Mouse (Mus musculus) embryonic facial prominence, embryonic 10.5 days (tissue): Measurements from ENCODE around the gene Rsrc2. TPM values are rescaled to one million over a fixed set of nuclear protein-coding genes. Genes with fewer than 3 reads are reported as not detected.
"Not testable (repeated sequence)": the region's sequence is repeated elsewhere in the genome, so short reads cannot be mapped to it uniquely, and the experiment has no call there.

Source experiments
- DNase-seq: peaks from one replicate; pipeline ENCODE4 v3.0.0-alpha.2; 2017; ENCODE audit warnings: low spot score
- H3K27ac ChIP-seq: fragments of 300-500 bp; sonication (generic); replicated peaks from 2 replicates; pipeline ENCODE4 v1.5.1; 2016; ENCODE audit warnings: mild to moderate bottlenecking
- H3K27me3 ChIP-seq: fragments of 300-500 bp; sonication (generic); replicated peaks from 2 replicates; pipeline ENCODE4 v1.6.1; 2016; ENCODE audit warnings: low read depth, mild to moderate bottlenecking; ENCODE audit not compliant: poor library complexity, severe bottlenecking
- H3K36me3 ChIP-seq: fragments of 300-500 bp; sonication (generic); replicated peaks from 2 replicates; pipeline ENCODE4 v1.6.1; 2016; ENCODE audit warnings: mild to moderate bottlenecking, moderate library complexity
- H3K4me1 ChIP-seq: fragments of 300-500 bp; sonication (generic); 2 replicates; pipeline ENCODE4 v1.6.1; 2016
- H3K4me3 ChIP-seq: fragments of 300-500 bp; sonication (generic); 2 replicates; pipeline ENCODE4 v1.5.1; 2016; ENCODE audit warnings: mild to moderate bottlenecking, moderate library complexity
- H3K9me3 ChIP-seq: fragments of 300-500 bp; sonication (generic); 2 replicates; pipeline ENCODE4 v1.6.1; 2016; ENCODE audit warnings: mild to moderate bottlenecking
- WGBS: fragments of 180-500 bp; shearing (Covaris S2); methylation state at CpG from one replicate; pipeline ENCODE4 v1.1.7; 2016; 5-methylcytosine and 5-hydroxymethylcytosine counted together
- polyA plus RNA-seq: library from polyadenylated mRNA; unstranded; fragments of >200 nt; fragmentation: Nextera tagmentation; extraction: Ambion mirVana; gene quantifications from 2 replicates; pipeline ENCODE4 v1.2.1, GENCODE M21; 2016

The Rsrc2 gene
- polyA plus RNA-seq, 1 experiment from 2014 or later = 144 TPM

- H3K4me1 ChIP-seq = no peaks in the 10 kb centered on the region
- no peak overlapping the region for H3K27ac ChIP-seq
- DNase-seq = no peak
- WGBS = 93% methylated on average over 2 of the region's 2 CpGs
- H3K36me3 ChIP-seq = peaks cover 91% of the 10 kb centered on the region
- H3K4me3 ChIP-seq = no peak overlapping the region
- no peaks in the 10 kb centered on the region for H3K27me3 ChIP-seq
- no peaks in the 10 kb centered on the region for H3K9me3 ChIP-seq
These were observed 18.2 kb downstream of the Rsrc2 start for GRCm38 (mm10) chr5:123730981-123731380.

- H3K4me1 ChIP-seq = peaks cover 14% of the 10 kb centered on the region
- H3K9me3 ChIP-seq, H3K27ac ChIP-seq, DNase-seq, H3K4me3 ChIP-seq, H3K27me3 ChIP-seq: not testable (repeated sequence)
- 91% methylated on average over 7 of the region's 7 CpGs for WGBS
- H3K36me3 ChIP-seq = peaks cover 19% of the 10 kb centered on the region
These were observed 25.4 kb downstream of the Rsrc2 start for GRCm38 (mm10) chr5:123723816-123724215.

GRCm38 (mm10) chr5:123720328-123721311, 28.6 kb downstream of the Rsrc2 start, which contains the start of gene Zcchc8:
Gene Zcchc8, minus strand, starts transcription at chr5:123721100.
- no peaks in the 10 kb centered on the region for H3K27me3 ChIP-seq
- under 1% methylated on average over 83 of the region's 83 CpGs for WGBS
- peak; percentile 97 for DNase-seq
- H3K9me3 ChIP-seq = no peaks in the 10 kb centered on the region
- H3K27ac ChIP-seq = peak within 1 kb of the TSS; percentile 95
- H3K36me3 ChIP-seq = peaks cover 27% of the 10 kb centered on the region
- H3K4me1 ChIP-seq = peaks cover 33% of the 10 kb centered on the region
- peak within 1 kb of the TSS; percentile 94 for H3K4me3 ChIP-seq

GRCm38 (mm10) chr5:123714622-123715021, 34.6 kb downstream of the Rsrc2 start:
- DNase-seq = no peak
- peaks cover 87% of the 10 kb centered on the region for H3K36me3 ChIP-seq
- WGBS = 90% methylated on average over 4 of the region's 4 CpGs
- no peaks in the 10 kb centered on the region for H3K9me3 ChIP-seq
- no peaks in the 10 kb centered on the region for H3K27me3 ChIP-seq
- H3K4me1 ChIP-seq = peaks cover 27% of the 10 kb centered on the region
- no peak overlapping the region for H3K27ac ChIP-seq
- H3K4me3 ChIP-seq = no peak overlapping the region

GRCm38 (mm10) chr5:123713782-123714181, 35.4 kb downstream of the Rsrc2 start:
- Histone ChIP-seq H3K36me3 (peaks cover 96% of the 10 kb centered on the region), H3K4me3 (no peak overlapping the region), H3K27me3 (no peaks in the 10 kb centered on the region), H3K27ac (no peak overlapping the region), H3K4me1 (peaks cover 19% of the 10 kb centered on the region), H3K9me3 (no peaks in the 10 kb centered on the region)
- no peak for DNase-seq
- 93% methylated on average over 6 of the region's 6 CpGs for WGBS

GRCm38 (mm10) chr5:123709571-123709970, 39.6 kb downstream of the Rsrc2 start:
- Histone ChIP-seq H3K36me3 (peaks cover 100% of the 10 kb centered on the region), H3K9me3 (no peaks in the 10 kb centered on the region), H3K4me3 (no peak overlapping the region), H3K4me1 (no peaks in the 10 kb centered on the region), H3K27me3 (no peaks in the 10 kb centered on the region), H3K27ac (no peak overlapping the region)
- WGBS = 89% methylated on average over 4 of the region's 4 CpGs
- DNase-seq = no peak

- H3K9me3 ChIP-seq = no peaks in the 10 kb centered on the region
- no peaks in the 10 kb centered on the region for H3K4me1 ChIP-seq
- no peak for DNase-seq
- WGBS = 94% methylated on average over 12 of the region's 12 CpGs
- H3K27me3 ChIP-seq = no peaks in the 10 kb centered on the region
- H3K36me3 ChIP-seq = peaks cover 100% of the 10 kb centered on the region
- H3K27ac ChIP-seq = no peak overlapping the region
- H3K4me3 ChIP-seq = no peak overlapping the region
These were observed 40.6 kb downstream of the Rsrc2 start for GRCm38 (mm10) chr5:123708598-123708997.

GRCm38 (mm10) chr5:123700625-123701024, 48.6 kb downstream of the Rsrc2 start:
- Histone ChIP-seq H3K4me3 (no peak overlapping the region), H3K27ac (no peak overlapping the region), H3K9me3 (no peaks in the 10 kb centered on the region), H3K27me3 (no peaks in the 10 kb centered on the region), H3K4me1 (no peaks in the 10 kb centered on the region), H3K36me3 (peaks cover 87% of the 10 kb centered on the region)
- 85% methylated on average over 11 of the region's 11 CpGs for WGBS
- no peak for DNase-seq

GRCm38 (mm10) chr5:123699198-123699597, 50.0 kb downstream of the Rsrc2 start:
- H3K27me3 ChIP-seq = no peaks in the 10 kb centered on the region
- H3K4me3 ChIP-seq = no peak overlapping the region
- H3K27ac ChIP-seq = no peak overlapping the region
- H3K36me3 ChIP-seq = peaks cover 73% of the 10 kb centered on the region
- no peaks in the 10 kb centered on the region for H3K9me3 ChIP-seq
- H3K4me1 ChIP-seq = no peaks in the 10 kb centered on the region
- WGBS = 31% methylated on average over 3 of the region's 3 CpGs
- DNase-seq = peak; percentile 77

- H3K36me3 ChIP-seq = peaks cover 51% of the 10 kb centered on the region
- no peaks in the 10 kb centered on the region for H3K27me3 ChIP-seq
- 93% methylated on average over 4 of the region's 4 CpGs for WGBS
- H3K9me3 ChIP-seq = no peaks in the 10 kb centered on the region
- no peaks in the 10 kb centered on the region for H3K4me1 ChIP-seq
- no peak overlapping the region for H3K27ac ChIP-seq
- no peak for DNase-seq
- H3K4me3 ChIP-seq = no peak overlapping the region
These were observed 52.3 kb downstream of the Rsrc2 start for GRCm38 (mm10) chr5:123696961-123697360.

GRCm38 (mm10) chr5:123696244-123696643, 53.0 kb downstream of the Rsrc2 start:
- Histone ChIP-seq H3K9me3 (no peaks in the 10 kb centered on the region), H3K4me1 (no peaks in the 10 kb centered on the region), H3K27me3 (no peaks in the 10 kb centered on the region), H3K4me3 (no peak overlapping the region), H3K27ac (no peak overlapping the region), H3K36me3 (peaks cover 44% of the 10 kb centered on the region)
- no peak for DNase-seq
- 95% methylated on average over 7 of the region's 7 CpGs for WGBS

- Histone ChIP-seq H3K27me3 (no peaks in the 10 kb centered on the region), H3K9me3 (no peaks in the 10 kb centered on the region), H3K36me3 (peaks cover 26% of the 10 kb centered on the region), H3K4me3 (no peak overlapping the region), H3K27ac (no peak overlapping the region), H3K4me1 (no peaks in the 10 kb centered on the region)
- WGBS = 66% methylated on average over 6 of the region's 6 CpGs
- DNase-seq = no peak
These were observed 54.7 kb downstream of the Rsrc2 start for GRCm38 (mm10) chr5:123694468-123694867.
